Mouse (Mus musculus): ENCODE data around the gene Slc7a11.

DNA sequence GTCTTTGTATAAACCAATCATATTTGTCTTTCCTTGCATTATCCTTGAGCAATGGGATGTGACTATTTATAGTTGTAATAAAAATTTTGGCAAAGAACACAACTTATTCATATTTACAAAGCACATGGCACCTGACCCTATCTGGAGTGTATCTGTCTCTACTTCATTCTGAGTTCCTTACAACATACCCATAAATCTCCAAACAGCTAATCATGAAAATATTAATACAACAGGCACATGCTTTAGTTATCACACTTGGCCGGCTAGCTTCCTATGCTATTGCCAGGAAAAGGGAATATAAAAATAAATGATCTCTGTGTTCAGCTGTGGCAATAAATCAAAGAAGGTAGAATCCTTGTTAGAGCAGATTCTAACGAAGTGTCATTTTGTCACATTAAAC is 257.5 kb downstream of the Slc7a11 start:
- TF ChIP-seq POLR2A (IDR thresholded peaks at IDR 0.05; ENCODE audit: borderline replicate concordance, low read depth, low read length) (no peak), CTCF (IDR thresholded peaks at IDR 0.05; ENCODE audit: low read depth, low read length) (no peak)

Data from bone marrow macrophage, adult 2 months (primary cell).